Mouse (Mus musculus): ENCODE results near the gene 1600002K03Rik. TPM values are rescaled to one million over a fixed set of nuclear protein-coding genes. Genes with fewer than 3 reads are reported as not detected.
"Not testable (repeated sequence)": the region's sequence is repeated elsewhere in the genome, so short reads cannot be mapped to it uniquely, and the experiment has no call there.

Gene 1600002K03Rik
- total RNA-seq, 2 experiments from 2014 or later: not detected

GRCm38 (mm10) chr10:80163721-80164120, 9.0 kb upstream of the 1600002K03Rik start:
- ATAC-seq (replicated peaks; ENCODE audit: low FRiP score, poor library complexity, severe bottlenecking): no peak

- ATAC-seq (replicated peaks; ENCODE audit: low FRiP score, poor library complexity, severe bottlenecking): no peak
Measured at GRCm38 (mm10) chr10:80164161-80164997, 8.4 kb upstream of the 1600002K03Rik start.

DNA sequence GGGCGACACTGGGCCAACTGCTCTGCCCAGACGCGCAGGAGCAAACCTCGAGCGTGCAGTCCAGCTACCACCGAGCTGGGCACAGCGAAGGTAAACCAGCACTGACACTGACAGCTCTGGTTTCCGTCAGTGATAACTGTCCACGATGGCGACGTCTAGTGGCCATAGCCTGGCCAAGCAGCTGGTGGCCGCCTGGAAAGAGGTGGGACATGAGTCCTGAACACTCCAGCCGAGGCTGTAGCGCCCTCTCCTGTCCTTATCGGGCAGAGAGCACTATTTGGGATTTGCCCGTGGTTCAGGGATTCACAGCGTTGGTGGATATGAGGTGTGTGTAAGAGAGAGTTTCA, 7.8 kb upstream of the 1600002K03Rik start:
- ATAC-seq (replicated peaks; ENCODE audit: low FRiP score, poor library complexity, severe bottlenecking): peak; percentile 67

DNA sequence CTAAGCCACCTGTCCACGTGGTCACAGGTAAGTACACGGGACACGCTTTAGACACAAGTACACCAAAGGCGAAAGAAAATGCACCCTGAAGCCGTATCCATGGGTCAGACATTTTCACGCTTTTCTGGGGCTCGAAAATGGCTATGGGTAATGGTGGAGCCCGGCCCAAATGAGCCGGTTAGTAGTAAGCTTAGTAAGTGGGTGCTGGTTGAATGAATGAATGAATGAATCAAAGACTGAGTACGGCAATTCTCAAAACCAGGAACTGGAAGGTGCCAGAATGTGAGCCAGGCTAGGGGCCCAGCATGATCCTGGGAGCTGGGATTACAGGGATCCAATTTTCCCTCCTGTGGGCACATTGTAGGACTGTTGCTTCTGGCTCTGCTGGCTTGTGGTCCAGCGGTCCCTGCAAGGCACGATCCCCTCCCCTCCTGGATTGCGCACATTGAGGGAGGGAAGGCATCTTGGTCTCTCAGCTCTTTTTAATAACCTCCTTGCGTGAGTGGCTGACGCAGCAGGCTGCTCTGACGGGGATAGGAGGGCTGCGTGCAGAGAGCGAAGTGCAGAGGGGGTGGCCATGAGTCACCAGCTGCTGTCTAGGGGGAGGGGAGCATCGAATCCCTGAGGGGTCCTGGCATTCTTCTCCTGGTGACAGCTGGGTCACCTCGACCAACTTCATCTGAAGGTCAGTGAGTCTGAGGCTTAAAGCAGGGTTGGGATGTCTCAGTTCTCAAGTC, 7.2 kb upstream of the 1600002K03Rik start, which contains the start of gene Cirbp:
TSS of gene Cirbp (plus strand) at position 594 of the 737 bp plus-strand sequence.
- ATAC-seq (replicated peaks; ENCODE audit: low FRiP score, poor library complexity, severe bottlenecking): no peak

GRCm38 (mm10) chr10:80166136-80166535, 6.6 kb upstream of the 1600002K03Rik start:
- not testable (repeated sequence) for ATAC-seq (replicated peaks; ENCODE audit: low FRiP score, poor library complexity, severe bottlenecking)

DNA sequence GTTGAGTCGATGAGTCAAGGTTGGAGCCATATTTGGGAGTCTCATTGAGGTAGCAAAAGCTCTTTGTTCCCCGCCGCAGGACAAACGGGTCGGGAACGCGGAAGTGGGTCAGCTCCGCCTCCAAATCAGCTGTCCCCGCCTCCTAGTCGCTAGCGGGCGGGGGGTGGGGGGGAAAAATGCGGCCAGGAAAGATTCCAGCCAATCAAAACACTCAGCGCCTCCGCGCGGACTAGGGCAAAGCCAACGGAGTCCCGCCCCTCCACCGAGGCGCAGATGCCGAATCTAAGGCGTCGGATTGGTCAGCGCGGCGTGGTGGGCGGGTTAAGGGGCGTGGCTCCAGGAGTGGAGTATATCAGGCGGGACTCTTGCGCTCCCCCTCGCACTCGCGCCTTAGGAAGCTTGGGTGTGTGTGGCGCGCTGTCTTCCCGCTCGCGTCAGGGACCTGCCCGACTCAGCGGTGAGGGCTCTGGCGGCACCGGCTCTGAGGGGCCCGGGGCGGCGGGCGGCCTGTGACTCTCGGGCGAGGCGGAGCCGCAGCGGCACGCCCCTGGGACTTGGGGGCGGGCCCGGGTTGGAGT, 5.2 kb upstream of the 1600002K03Rik start:
- ATAC-seq (replicated peaks; ENCODE audit: low FRiP score, poor library complexity, severe bottlenecking): peak; percentile 75

- ATAC-seq (replicated peaks; ENCODE audit: low FRiP score, poor library complexity, severe bottlenecking): peak; percentile 59
Measured at GRCm38 (mm10) chr10:80168038-80168661, 4.6 kb upstream of the 1600002K03Rik start.

DNA sequence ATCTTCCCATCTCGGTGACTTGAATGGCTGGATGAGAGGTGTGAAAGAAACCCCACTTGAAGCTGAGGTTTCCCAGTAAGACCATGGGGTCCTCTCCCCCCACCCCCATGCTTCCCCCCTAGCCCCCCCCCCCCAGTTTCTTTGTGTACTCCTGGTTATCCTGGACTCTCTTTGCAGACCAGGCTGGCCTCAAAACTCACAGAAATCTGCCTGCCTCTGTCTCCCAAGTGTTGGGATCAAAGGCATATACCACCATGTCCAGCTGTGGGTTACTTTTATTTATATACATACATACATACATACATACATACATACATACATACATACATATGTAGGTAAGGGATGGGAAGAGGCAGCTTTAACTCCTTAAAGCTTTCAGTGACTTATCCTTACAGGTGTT, 3.7 kb upstream of the 1600002K03Rik start:
- ATAC-seq (replicated peaks; ENCODE audit: low FRiP score, poor library complexity, severe bottlenecking): no peak

- no peak for ATAC-seq (replicated peaks; ENCODE audit: low FRiP score, poor library complexity, severe bottlenecking)
Measured at GRCm38 (mm10) chr10:80169651-80170050, 3.1 kb upstream of the 1600002K03Rik start.

DNA sequence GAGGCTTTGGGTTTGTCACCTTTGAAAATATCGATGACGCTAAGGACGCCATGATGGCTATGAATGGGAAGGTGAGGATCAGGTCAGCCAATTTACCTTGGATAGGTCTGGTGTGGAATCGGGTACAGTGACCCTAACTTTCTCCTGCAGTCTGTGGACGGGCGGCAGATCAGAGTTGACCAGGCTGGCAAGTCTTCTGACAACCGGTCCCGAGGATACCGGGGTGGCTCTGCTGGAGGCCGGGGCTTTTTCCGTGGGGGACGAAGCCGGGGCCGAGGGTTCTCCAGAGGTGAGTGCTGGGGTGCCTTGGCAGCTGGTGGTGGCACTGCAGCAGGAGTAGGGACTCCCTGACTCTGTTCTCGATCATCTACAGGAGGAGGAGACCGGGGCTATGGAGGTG, 2.7 kb upstream of the 1600002K03Rik start:
- ATAC-seq (replicated peaks; ENCODE audit: low FRiP score, poor library complexity, severe bottlenecking): no peak

- no peak for ATAC-seq (replicated peaks; ENCODE audit: low FRiP score, poor library complexity, severe bottlenecking)
Measured at GRCm38 (mm10) chr10:80170601-80171021, 2.1 kb upstream of the 1600002K03Rik start.

GRCm38 (mm10) chr10:80171252-80171651, 1.5 kb upstream of the 1600002K03Rik start:
- no peak for ATAC-seq (replicated peaks; ENCODE audit: low FRiP score, poor library complexity, severe bottlenecking)

DNA sequence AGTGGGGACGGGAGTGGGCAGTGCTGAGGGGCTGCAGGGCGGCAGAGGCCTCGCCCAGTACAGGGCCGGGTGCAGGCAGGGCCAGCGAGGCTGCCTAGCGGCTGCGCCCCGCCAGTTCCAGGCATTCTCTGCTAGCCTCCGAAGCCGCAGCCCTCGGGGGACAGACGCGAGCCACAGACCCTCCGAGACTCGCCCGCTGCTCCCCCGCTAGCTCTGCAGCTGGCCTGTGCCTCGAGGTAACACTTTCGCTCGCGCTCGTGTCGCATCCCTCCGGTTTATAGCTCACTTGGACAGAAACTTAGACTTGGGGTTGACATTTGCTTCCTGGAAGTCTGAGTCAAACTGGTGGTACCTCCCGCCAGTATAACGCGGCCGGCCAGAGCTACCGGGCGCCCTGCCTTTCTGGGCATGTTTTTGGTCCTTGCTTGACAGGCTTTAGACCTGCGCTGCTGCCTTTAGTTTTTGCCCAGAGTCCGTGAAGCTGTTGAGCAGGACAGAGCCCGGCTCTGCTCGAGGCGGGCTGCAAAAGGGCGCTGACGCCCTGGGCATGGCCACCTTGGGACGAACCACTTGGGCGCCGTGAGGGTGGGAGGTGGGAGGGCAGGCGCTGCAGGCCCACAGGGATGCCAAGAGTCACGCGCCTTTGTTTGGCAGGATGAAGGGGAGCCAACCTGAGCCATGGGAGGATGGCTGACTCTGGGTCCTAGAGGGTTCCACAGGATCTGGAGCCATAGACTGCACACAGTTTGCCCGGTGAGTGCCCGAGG, 801 bp upstream of the 1600002K03Rik start:
- ATAC-seq (replicated peaks; ENCODE audit: low FRiP score, poor library complexity, severe bottlenecking): no peak

DNA sequence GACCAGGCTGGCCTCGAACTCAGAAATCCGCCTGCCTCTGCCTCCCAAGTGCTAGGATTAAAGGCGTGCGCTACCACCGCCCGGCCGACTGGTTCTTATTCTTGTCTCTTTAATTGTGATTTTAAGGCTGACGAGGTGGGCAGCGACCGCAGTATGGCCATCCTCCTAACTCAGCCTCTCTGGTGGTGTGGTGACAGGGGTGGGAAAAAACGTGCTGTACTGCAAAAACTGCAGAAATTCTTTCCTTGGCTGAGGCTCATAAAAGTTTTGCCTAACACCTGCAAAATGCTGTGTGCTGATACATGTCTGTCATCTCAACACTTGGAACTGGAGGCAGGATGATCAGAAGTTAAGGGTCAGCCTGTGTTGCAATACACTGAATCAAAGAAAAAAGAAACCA, 614 bp downstream of the 1600002K03Rik start:
- no peak for ATAC-seq (replicated peaks; ENCODE audit: low FRiP score, poor library complexity, severe bottlenecking)

DNA sequence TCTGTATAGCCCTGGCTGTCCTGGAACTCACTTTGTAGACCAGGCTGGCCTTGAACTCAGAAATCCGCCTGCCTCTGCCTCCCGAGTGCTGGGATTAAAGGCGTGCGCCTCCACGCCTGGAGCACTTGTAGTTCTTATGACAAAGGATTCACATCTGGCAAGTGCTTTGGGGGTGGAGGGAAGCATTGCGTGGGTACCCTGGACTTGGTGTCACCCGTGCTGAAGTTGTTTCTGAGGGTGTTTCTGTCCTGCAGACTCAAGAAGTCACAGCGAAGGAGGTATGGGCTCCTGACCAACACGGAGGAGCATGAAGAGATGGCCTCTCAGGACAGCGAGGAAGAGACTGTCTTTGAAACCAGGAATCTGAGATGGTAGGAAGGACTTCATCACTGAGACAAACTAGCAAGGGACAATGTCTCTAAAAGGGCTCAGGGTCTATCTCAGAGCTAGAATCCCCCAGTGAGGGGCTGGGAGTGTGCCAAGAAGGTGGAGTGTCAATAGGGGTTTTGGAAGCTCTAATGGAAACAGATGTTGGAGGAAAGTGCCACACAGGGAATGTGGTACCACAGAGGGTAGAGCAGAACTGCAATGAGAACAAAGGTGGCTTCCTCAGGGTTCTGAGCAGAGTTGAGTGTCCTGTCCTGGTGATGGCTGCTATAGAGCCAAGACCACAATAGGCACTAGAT, 1.4 kb downstream of the 1600002K03Rik start:
- no peak for ATAC-seq (replicated peaks; ENCODE audit: low FRiP score, poor library complexity, severe bottlenecking)

DNA sequence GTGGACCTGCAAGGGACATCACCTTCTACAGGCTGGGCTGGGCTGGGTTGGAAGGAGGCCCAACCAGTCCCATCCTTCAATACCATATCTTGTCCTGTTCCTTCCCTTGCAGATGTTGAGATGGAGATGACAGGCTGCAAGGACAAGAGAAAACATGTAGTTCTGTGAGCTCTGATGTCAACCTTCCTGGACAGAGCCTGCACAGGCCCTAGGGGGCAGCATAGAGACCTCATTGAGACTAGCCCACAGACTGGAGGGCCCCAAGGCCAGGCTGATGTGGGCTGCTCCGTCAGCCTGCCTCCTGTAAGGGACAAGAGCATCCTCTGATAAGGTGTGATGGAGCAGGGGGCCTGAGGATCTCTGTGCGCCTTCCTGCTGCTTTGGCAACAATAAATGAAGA, 2.0 kb downstream of the 1600002K03Rik start:
- no peak; the same call in 1 of the 2 replicates for ATAC-seq (replicated peaks; ENCODE audit: low FRiP score, poor library complexity, severe bottlenecking)

- ATAC-seq (replicated peaks; ENCODE audit: low FRiP score, poor library complexity, severe bottlenecking): no peak
Measured at GRCm38 (mm10) chr10:80175536-80176269, 3.0 kb downstream of the 1600002K03Rik start.

DNA sequence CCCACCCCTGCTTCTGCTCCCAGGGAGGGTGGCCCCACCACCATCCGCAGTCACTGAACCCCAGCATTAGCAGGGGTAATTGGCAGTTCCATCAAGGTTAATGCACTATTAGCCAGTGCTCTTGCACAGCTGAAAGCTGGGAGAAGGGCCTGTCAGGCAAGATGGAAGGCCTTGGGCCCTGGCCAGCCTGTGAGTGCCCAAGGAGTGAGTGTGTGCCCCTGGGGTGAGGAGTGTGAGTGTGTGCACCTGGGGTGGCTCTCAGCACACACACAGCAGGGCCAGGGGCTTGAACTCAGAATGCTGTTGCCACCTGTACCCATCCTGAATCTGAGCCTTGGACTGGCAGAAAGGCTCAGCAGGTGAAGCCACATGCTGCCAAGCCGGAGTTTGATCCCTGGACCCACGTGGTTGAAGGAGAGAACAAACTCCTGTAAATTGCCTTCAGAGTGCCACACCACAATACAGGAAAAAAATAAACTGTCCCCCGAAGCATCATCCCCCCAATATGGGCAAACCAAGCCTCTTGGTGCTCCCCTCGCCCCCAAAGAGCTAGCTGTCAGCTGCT, 3.6 kb downstream of the 1600002K03Rik start:
- ATAC-seq (replicated peaks; ENCODE audit: low FRiP score, poor library complexity, severe bottlenecking): no peak

Data from erythroid progenitor cell, adult 5-6 weeks (primary cell).